Mouse (Mus musculus) ovary, postnatal 36 days (tissue): ENCODE data around the gene Insrr.

Experiments
- DNase-seq: peaks from one replicate; pipeline ENCODE4 v3.0.0; 2022; ENCODE audit warnings: low spot score, mixed read lengths

Gene Insrr

DNA sequence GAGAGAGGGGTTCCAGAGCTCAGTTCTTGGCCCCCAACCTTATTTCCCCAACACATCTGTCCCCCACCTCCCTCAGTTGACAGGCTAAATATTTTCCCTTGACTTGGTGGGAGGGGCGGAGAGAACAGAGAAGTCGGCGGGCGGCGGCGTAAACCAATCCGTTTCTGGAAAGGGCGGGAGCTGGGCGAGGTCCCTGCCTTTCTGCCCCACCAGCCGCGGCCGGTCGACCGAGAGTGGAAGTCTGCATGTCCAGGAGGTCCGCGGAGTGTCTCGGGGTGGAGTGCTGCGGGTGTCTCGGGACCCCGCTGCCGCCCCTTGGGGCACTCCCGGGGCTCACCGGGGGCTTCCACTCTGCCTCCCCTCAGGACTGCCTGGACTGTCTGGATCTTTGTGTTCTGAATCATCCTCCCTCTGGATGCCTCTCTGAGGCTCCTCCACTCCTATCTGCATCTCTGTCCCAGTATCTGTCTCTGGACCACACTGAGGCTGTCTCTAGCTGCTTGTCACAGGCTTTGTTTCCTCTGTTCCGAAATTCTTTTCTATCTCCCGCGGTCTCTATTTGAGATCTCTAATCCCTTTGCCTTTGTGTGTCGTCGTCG lies at the start of gene Insrr:
TSS of gene Insrr (plus strand) at position 216 of the 599 bp plus-strand sequence.
- DNase-seq = peak; percentile 41

DNA sequence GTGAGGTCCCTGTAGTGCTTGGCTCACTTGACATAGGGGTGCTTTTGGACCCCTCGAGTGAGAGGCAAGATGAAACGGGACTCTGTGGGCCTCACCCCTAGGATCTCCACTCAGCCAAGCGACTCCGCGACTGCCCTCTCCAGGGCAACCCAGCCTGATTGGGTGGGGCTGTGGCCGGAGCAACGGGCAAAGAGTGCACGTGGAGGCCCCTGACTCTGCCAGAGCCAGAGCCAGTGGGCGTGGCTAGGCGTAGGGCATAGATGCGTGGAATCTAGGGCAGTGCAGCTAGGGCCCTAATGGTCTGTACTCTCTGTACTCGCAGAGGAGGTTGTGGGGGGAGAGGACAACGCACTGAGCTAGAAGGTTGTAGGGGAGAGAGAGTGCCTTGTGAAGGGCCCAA lies 48.3 kb upstream of the Insrr start, which contains the start of gene Lrrc71:
TSS of gene Lrrc71 (minus strand) at position 195 of the 400 bp plus-strand sequence.
- DNase-seq = peak; percentile 46

DNA sequence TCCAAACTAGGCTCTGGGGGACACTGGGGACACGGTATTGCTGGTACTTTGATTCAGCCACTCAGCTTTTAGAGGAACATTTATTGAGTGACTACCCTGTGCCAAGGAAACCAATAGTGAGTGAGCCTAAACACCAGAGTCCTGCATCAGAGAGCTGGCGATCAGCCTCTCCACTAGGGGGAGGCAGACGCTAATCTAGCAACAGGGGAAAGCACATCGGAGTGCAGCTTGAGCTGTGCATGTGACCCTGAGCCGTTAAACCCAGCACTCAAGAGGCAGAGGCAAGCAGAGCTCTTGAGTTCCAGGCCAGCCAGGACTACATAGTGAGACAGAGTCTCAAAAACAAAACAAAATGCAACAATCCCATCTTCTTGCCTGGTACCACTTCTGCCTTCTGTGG lies 47.7 kb upstream of the Insrr start:
- peak; percentile 56 for DNase-seq

DNA sequence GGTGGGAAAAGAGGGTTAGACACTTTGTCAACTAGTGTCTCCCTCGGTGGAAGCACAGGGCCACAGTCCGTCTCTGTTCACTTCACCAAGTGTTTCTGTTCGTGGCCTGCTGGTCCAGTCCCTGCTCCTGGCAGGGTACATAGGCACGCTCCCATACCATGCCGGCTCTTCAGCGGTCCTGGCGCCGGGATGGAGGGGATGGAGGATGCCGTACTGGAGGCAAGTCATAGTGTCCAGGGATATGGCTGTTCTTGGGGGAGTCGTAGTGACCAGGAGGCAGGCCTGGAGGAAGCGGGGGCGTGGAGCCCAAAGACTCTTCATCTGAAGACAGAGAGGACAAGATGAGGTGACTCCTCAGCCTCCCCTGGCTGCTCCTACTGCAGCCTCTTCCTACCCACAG lies 46.8 kb upstream of the Insrr start:
- no peak for DNase-seq

DNA sequence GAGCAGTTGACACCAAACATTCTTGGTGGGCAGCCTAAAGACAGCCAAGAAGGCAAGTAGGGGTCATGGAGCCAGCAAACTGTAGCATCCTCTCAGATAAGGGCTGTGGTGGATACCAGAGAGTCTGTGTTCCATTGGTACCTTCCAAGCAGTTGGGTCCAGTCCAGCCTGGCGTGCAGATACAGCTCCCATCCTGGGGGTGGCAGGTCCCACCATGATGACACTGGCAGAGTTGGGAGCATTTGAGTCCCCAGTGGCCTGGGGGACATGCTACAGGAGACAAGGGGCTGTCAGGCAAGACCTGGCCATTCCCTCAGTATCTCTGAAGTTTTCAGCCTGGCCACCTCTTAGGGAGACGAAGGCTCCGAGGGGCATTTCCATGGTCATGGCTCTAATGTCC lies 44.2 kb upstream of the Insrr start:
- no peak for DNase-seq

DNA sequence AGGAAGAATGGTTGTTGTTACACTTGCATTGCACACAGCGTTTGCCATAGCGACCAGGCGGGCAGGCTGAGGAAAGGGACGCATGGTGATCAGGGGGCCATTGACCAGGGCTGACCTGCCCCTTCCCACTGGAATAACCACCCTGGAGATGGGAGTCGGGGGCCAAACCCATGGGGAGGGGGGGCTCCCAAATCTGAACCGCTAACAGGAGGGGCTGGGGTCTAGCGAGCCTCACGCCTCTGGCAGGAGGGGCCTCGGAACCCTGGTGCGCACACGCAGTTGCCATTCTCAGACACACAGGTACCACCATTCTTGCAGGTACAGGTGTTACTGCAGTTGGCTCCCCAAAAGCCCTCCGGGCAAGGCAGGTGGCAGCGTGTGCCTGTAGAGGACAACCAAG lies 42.9 kb upstream of the Insrr start:
- DNase-seq = no peak

DNA sequence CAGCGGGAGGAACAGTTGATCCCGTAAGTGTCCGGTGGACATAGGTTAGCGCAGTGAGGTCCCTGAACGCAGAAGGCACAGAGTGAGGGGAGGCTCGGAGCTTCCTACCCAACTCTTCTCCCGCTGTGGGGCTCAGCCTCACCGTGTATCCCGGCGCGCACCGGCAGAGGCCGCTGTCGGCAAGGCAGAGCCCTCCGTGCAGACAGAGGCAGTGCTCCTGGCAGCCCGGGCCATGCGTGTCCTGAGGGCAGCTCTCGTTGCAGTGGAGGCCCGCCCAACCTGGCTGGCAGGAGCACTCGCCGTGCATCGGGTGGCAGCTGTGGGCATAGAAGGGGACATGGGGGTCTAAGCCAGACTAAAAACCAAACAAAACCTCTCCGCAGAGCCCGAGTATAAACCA lies 40.8 kb upstream of the Insrr start:
- peak; percentile 87 for DNase-seq

DNA sequence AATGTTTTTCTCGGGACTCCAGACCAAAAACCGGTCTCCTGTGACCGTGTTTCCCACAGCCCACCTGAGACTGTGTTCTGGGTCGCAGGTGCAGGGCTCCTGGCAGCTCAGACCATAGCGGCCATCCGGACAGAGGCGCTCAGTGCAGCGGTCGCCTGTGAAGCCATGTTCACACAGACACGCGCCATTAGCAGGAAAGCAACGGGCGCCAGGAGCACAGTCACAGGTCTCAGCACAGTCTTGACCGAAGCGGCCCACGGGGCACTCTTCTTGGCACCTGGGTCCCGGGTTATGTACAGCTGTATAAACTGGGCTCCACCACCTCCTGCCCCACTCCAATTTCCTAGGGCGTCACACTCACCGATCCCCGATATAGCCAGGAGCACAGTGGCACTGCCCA lies 40.3 kb upstream of the Insrr start:
- DNase-seq = no peak

DNA sequence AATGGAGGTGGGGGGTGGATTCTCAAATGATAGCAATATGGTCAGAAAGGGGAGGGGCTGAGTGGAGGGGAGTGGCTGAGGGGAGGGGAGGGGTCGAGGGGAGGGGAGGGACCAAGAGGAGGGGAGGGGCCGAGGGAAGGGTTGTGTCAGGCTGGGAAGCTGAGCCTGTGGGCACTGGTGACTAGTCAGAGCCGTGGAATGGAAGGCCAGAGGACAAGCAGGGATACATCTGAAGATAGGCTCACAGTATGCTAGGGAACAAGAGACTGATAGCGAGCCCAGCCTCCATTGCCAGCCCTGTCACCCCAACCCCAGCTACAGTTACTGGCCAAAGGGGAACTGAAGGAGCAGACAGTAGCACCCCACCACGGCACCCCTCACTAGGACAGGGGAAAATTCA lies 38.1 kb upstream of the Insrr start:
- no peak for DNase-seq

DNA sequence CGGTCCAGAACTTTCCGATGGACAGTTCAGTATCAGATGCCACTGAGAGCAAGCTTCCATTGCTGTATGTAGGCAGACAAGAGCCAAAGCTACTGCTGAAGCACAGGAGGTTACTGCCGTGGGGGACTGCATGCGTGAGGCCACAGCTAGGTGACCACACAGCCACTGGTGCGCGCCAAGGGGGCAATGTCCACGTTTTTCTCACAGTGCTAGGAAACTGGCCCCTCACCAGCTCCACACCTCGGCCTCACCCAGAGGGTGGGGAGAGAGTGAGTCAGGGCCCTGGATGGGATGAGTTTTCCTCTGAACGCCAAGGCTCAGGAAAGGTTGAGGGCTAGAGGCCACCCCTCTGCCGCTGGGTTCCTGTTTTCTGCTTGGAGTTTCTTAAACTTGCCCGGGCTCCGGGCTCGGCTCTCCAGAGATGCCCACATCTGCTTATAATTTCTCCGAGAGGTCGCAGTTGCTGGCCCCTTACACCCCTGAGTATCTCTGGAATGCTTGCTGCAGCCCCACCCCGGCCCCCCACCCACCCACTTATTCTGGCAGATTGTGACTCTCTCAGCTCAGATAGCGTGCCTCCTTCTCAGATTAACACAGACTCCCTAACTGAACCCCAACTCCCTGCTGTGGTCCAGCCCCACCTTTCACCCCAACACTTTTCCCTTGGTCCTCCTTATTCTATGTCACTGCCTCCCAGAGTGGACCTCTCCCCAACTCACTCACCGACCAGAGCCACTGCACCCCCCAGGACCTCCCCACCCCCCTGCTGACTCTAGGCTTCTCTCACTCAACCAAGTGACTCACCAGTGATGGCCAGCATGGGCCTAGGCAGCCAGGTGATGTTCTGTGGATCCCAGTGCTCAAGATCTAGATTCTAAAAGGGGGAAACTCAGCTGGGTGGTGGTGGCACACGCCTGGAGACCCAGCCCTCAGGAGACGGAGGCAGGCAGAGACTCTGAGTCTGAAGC lies 35.1 kb upstream of the Insrr start:
- DNase-seq = no peak

DNA sequence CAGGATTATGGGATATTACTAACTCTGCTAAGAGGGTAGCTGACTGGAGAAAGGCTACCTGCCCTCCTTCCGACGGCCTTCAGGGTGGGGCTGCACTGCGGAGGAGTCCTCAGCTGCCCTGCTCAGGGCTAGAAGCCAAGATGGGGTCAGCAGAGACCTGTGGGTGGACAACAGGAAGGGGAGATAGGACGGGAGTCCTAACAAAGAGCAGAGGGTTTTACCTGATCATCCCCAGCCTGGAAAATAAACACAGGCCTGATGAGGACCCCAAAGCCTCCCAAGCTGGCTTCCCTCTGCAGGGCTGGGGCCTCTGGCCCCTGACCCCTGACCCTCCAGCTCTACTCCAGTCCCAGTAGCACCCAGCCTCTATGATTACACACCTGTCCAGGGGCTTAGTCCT lies 33.5 kb upstream of the Insrr start:
- DNase-seq = no peak

DNA sequence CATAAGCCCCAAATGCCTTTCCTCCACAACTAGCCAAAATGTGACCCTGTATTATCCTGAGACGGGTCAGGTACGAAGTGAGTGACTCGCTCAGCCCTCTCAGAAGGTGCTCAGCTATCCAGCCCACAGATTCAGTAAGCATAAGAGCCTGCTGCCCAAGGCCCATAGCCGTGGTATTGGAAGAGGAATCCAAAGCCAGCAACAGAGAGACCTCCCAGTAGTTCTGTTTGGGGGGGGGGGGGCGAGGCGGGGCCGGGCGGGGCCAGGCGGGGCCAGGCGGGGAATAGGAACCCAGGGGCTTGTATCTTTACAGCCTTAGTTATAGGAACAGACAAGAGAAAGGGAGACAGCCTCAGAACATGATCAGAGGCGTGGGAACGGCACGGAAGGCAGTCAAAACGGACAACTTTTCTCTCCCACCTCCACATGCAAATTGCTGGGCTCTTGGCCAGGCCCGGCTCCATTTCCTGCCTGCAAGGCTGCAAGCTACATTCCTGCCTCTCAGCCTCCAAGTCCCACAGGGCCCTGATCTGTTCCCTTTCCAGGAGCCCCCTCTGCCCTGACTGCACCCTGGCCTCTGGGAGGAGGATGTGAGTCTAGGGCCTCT lies 33.0 kb upstream of the Insrr start:
- DNase-seq = peak; percentile 69

DNA sequence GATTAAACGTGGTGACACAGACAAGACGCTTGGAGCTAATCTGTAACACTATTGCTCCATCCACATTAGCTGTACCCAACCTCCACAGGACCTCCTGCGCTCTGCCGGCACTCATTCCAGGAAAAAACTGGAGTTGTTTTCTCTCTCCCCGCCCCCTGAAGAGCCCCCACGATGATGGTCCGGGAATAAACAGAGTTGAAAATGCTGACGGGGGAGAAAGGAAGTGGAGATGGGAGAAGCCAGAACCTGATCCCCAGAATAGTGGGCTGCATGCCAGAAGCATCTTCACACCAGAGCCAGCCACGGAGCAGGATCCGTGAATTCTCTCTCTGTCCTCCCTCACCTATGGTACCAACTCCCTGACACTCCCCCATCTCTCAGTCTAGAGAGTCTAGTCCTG lies 32.2 kb upstream of the Insrr start:
- no peak for DNase-seq

DNA sequence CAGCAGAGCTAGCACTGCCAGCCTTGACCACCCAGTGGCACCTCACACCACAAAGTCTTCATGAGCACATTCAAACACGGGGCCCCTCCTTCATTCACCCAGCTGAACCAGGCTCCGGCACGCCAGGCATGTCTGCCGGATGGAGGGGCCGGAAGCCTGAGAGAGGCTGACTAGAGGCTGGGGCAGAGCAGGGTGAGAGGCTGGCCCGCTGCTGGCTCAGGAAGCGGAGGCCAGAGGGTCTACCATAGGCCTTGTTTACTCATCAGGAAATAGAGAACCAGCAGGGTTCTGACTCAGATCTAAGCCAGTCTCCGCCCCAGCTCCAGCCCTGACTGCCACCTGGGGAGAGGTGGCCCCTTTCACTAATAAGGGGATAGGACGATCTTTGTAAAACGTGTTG lies 31.7 kb upstream of the Insrr start:
- no peak for DNase-seq

DNA sequence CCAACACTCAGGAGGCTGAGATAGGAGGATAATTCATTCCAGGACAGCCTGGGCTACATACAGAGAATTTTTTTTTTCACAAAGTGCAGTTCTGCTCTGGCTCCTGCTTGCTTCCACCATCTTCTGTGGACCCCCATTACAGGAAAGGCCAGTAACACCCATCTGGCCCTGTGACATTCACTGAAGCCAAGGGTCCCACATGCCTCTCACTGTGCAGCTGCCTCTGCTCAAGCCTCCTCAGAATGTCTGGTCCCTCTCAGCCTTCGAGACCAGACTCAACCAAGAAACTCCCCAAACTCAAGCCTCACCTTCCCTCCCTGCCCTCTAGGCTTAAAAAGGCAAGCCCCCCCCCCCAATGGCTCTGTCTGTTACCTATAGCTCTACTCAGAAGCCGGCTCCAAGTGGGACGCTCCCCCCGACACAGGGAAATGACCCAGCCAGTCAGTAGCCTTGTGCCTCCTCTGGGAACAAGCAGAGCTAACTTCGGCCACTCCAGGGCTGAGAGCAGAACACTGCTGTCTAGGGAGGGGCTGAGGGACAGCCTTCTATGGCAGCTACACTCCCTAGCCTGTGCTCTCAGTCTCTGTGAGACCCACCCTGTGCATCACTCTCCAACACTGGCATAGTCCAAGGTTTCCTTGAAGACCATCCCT lies 31.0 kb upstream of the Insrr start:
- DNase-seq = no peak

DNA sequence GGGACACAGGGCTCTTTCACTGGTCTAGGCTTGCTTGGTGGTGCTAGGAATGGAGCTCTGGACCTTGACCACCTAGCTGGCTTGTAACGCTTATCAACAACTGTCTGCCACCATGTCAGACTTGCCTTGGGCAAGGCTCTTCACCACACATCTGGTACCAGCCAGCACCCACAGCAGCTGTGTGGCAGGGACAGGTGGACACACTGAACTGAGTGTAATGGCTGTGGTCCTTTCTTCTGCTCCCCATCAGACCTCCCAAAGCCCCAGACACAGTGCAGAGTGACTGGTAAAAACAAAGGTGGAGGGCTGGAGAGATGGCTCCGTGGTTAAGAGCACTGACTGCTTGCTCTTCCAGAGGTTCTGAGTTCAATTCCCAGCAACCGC lies 30.5 kb upstream of the Insrr start:
- DNase-seq = no peak

DNA sequence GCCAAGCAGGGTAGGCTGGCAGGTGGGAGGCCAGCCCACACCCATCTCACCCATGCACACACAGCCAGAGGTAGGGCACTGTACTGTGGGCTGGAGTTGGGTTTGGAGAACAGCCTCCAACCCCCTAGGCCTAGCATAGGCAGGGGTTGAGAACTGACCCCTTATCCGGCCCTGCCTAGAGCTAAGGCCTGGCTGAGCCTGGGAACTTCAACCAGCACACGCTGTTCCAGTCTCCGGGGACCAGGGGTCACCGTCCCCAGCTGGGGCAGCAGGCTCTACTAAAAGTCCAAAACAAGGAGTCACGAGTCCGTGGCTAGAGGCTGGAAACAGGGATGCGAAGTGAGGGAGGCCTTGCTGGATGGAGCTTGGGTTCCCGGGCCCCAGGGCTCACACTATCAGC lies 29.0 kb upstream of the Insrr start:
- DNase-seq = no peak

DNA sequence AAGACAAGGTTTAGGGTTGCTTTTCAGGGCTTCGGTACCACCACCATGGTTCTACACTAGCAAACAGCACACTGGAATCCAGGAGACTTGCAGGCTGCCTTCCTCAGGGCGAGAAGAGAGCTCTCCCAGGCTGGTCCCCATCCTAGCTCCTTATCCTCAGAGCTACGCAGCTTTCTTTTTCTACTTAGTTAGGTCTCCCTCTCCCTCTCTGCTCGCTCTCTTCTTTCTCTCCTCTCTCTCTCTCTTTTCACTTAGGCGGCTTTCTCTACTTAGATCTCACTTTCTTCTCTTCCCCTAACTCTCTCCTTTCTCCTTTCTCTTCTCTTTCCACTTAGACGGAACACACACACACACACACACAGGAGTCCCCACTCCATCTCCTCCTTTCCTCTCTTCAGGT lies 28.3 kb upstream of the Insrr start:
- DNase-seq = no peak

DNA sequence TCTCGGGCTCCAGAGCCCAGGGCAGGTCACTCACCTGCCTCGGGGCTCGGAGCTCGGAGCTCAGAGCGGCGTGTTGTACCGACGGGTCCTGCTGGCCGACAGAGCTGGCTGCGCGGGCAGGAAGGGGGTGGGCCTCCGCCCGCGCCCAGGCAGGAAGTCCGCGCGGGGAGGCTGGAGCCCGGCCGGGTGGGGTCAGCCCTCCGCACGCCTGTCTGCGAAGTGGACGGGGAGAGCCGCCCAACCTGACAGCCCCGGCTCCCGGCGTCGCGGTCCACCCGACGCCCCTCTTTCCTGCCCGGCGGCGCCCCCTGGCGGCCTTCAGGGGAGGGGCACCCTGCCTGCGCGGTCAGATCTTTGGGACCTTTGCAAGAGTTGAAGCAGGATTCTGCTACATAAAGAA lies 27.9 kb upstream of the Insrr start:
- peak; percentile 84 for DNase-seq

DNA sequence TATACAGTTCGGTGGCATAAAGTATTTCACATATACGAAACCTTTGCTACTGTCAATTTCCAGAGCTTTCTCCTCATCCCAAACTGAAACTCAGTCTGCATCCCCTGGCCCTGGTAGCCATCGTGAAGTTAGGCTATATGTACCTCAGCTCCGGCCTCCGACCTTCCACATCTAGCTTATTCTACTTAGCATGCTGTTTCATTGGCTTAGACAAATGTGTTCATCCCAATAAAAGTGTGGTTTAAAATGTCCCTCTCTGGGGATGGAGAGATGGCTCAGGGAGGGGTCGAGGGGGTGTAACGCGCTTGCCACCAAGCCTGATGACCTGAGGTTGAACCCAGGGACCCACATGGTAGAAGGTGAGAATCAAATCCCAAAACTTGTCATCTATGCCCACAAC lies 27.2 kb upstream of the Insrr start:
- DNase-seq = no peak

DNA sequence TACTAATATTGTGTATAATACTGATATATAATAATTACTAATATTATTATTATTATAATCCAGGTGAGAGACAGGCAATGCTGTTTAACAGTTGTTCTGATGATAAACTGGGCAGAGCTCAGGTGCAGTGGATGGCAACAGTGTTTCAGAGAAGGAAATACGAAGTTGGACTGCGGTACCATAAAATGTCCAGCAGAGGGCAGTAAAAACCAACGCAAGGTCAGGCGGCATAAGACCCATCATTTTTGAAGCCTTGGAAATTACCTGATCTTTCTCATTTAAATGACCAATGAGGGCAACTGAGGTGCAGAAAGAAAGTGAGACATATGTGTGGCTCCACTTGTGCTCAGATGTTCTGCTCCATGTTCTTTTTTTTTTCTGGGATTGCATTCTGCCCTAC lies 26.5 kb upstream of the Insrr start:
- no peak for DNase-seq

DNA sequence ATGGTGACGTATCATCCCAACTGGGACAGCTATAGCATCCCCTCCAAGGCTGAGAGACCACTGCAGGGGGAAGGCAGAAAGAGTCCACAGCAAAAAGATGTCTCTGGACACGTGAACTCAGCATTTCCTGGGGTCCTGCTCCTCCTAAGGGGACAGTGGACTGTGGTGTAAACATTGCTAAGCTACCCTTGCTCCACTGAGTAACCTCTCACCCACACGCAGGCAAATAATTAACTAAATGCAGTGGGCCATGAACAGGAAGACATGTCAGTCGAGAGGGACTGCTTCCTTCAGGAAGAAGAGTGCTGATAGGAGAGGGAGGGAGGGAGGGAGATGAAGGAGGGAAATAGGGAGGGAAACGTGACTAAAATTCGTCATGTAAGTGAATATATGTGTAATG lies 25.7 kb upstream of the Insrr start:
- DNase-seq = no peak

DNA sequence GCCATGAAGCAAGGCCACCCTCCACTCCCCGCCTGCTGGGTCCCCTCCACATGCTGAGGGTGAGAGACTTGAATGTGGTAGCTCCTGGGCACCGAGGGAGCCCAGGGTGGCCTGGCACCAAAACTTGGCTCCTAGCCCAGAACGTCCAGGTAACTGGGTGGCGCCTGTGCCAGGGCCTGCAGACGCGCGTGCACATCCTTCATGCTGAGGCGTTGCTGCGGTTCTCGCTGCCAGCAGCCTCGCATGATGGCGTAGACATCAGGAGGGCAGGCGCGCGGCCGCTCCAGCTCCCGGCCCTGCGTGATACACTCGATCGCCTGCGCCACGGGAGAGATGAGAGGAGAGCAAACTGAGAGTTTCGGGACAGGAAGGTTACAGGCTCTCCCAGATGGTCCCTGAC lies 18.5 kb upstream of the Insrr start:
- DNase-seq = no peak
